Mouse (Mus musculus): ENCODE data around the gene Glrx5. TPM values are rescaled to one million over a fixed set of nuclear protein-coding genes. Genes with fewer than 3 reads are reported as not detected.

Gene Glrx5
- polyA plus RNA-seq, 1 experiment from 2014 or later: 5.1 TPM

DNA sequence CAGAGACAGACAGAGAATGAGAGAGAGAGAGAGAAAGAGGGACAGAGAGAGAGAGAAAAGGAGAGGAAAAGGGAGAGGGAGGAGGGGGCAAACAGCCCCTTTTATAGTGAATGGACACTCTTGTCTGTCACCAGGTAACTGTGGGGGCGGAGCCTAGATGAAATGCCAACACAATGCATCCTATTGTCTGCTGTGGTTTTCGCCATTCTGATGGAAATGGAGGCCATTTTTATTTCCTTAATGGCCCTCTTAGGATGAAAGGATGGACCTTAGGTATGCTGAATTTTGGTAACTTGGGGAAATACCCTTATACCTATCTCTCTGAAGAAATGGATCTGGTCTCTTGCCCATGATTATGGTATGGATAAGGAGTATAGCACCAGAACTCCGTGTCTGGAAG is 54.9 kb downstream of the Glrx5 start:
- 90% methylated on average over 3 of the region's 3 CpGs for WGBS (ENCODE audit: missing documents)

DNA sequence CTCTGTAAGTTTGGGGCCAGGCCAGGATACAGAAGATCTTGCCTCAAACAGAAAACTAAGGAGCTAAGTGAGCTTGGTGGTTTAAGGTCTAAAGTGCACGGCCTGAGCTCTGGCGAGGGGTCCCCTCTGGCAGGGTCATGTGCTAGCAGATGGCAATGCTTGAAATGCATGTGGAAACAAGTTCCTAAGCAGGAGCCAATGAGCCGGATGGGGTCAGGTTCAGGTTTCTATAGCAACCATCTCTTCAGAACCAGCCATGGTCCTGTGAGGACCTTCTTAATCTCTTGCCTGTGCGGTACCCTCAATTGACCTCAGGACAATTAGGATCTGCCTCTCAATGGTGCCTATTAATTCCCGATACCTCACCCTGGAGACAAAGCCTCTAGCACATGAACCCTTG is 56.7 kb downstream of the Glrx5 start:
- H3K79me2 ChIP-seq (ENCODE audit: inconsistent target): no peaks in the 10 kb centered on the region
- 95% methylated on average over 5 of the region's 5 CpGs for WGBS (ENCODE audit: missing documents)
- H3K27ac ChIP-seq: no peak overlapping the region
- no peaks in the 10 kb centered on the region for H3K36me3 ChIP-seq (ENCODE audit: inconsistent target)
- no peak overlapping the region for H3K4me3 ChIP-seq (ENCODE audit: inconsistent target)

More for the DNA sequence above, 54.9 kb downstream of the Glrx5 start:
- Histone ChIP-seq H3K36me3 (ENCODE audit: inconsistent target) (no peaks in the 10 kb centered on the region), H3K4me3 (ENCODE audit: inconsistent target) (no peak overlapping the region), H3K79me2 (ENCODE audit: inconsistent target) (no peaks in the 10 kb centered on the region), H3K27ac (no peak overlapping the region)

DNA sequence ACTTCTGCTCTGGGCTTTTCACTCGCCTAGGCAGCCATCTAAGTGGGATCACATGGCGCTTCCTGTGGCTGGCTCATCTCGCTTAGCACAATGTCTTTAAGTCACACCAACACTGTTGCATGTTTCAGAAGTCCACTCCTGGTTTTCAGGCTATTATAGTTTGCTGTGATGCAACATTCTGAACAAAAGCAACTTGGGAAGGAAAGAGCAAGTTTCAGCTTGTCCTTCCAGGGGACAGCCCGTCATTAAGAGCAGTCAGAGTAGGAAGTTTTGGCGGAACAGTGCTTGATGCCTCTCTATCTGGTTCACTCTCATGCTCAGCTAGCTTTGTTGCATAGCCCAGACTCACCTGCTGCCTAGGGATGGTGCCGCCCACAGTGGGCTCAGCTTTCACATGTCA is 59.1 kb downstream of the Glrx5 start:
- no peak overlapping the region for H3K27ac ChIP-seq
- WGBS (ENCODE audit: missing documents): 81% methylated on average over 6 of the region's 6 CpGs
- H3K4me3 ChIP-seq (ENCODE audit: inconsistent target): no peak overlapping the region
- H3K79me2 ChIP-seq (ENCODE audit: inconsistent target): no peaks in the 10 kb centered on the region
- H3K36me3 ChIP-seq (ENCODE audit: inconsistent target): no peaks in the 10 kb centered on the region

Other genes with a start within 250 kb of the Glrx5 start
- gene Clmn, start 167.6 kb upstream of the Glrx5 start, polyA plus RNA-seq (2018): not detected in 3 replicates
- gene Syne3, start 22.9 kb upstream of the Glrx5 start, polyA plus RNA-seq (2018): 6.4 to 13.5 TPM (median 8.7 TPM) in 3 replicates
- gene Tcl1b2, start 113.3 kb downstream of the Glrx5 start, polyA plus RNA-seq (2018): not detected in 3 replicates
- gene Tcl1b1, start 127.0 kb downstream of the Glrx5 start, polyA plus RNA-seq (2018): not detected in 3 replicates
- not detected in 3 replicates for gene Tcl1b5, start 143.7 kb downstream of the Glrx5 start, polyA plus RNA-seq (2018)
- not detected in 3 replicates for gene Tcl1b3, start 158.4 kb downstream of the Glrx5 start, polyA plus RNA-seq (2018)
- gene Tcl1b4, start 169.3 kb downstream of the Glrx5 start, polyA plus RNA-seq (2018): not detected in 3 replicates
- not detected in 3 replicates for gene Tcl1, start 190.1 kb downstream of the Glrx5 start, polyA plus RNA-seq (2018)

Data from macrophage (primary cell).